Mouse (Mus musculus) MEL (cell line): ENCODE data around the gene Sipa1l2. TPM values are rescaled to one million over a fixed set of nuclear protein-coding genes. Genes with fewer than 3 reads are reported as not detected.

ENCODE experiments used
- DNase-seq: peaks from one replicate; pipeline ENCODE4 v3.0.0; 2011; ENCODE audit warnings: low read depth, low spot score
- H3K27ac ChIP-seq: 2 replicates; pipeline ENCODE4 v1.5.1; 2012; ENCODE audit warnings: low read depth, mild to moderate bottlenecking, control low read depth, low read length, moderate library complexity; ENCODE audit not compliant: control insufficient read depth
- H3K27me3 ChIP-seq, 2 experiments: fragments of 150-350 bp in 1 of 2; sonication (generic) in 1 of 2; 2 replicates each; pipeline ENCODE4 v1.6.1; 2012; ENCODE audit warnings: low read length in 2 of 2, mild to moderate bottlenecking in 2 of 2, improper control_type of control experiment in 1 of 2, moderate library complexity in 1 of 2; ENCODE audit not compliant: insufficient read depth in 2 of 2, control insufficient read depth in 1 of 2
- H3K36me3 ChIP-seq, 2 experiments: 2 replicates each; pipeline ENCODE4 v1.6.1; 2012 to 2014; ENCODE audit warnings: low read length in 2 of 2, improper control_type of control experiment in 1 of 2, inconsistent platforms in 1 of 2, mild to moderate bottlenecking in 1 of 2; ENCODE audit not compliant: insufficient read depth in 2 of 2, control insufficient read depth in 1 of 2
- H3K4me1 ChIP-seq, 2 experiments: fragments of 150-350 bp in 1 of 2; sonication (generic) in 1 of 2; 2 replicates each; pipeline ENCODE4 v1.6.1; 2012; ENCODE audit warnings: low read length in 2 of 2, improper control_type of control experiment in 1 of 2, mild to moderate bottlenecking in 1 of 2; ENCODE audit not compliant: insufficient read depth in 2 of 2, control insufficient read depth in 1 of 2
- H3K4me3 ChIP-seq, 2 experiments: fragments of 150-350 bp in 1 of 2; sonication (generic) in 1 of 2; 2 replicates each; pipeline ENCODE4 v1.5.1; 2012; ENCODE audit warnings: low read depth in 2 of 2, low read length in 2 of 2, mild to moderate bottlenecking in 2 of 2, moderate library complexity in 2 of 2, control low read depth in 1 of 2, improper control_type of control experiment in 1 of 2; ENCODE audit not compliant: control insufficient read depth in 1 of 2, insufficient read depth in 1 of 2
- H3K79me2 ChIP-seq: 2 replicates; pipeline ENCODE4 v1.6.1; 2012; ENCODE audit warnings: mild to moderate bottlenecking, low read length, moderate library complexity; ENCODE audit not compliant: control insufficient read depth, poor library complexity, insufficient read depth
- H3K9ac ChIP-seq: 2 replicates; pipeline ENCODE4 v1.6.1; 2012; ENCODE audit warnings: low read depth, mild to moderate bottlenecking, control low read depth, low read length, moderate library complexity; ENCODE audit not compliant: control insufficient read depth, poor library complexity, severe bottlenecking
- H3K9me3 ChIP-seq: fragments of 150-350 bp; sonication (generic); replicated peaks from 2 replicates; pipeline ENCODE4 v1.6.1; 2012; ENCODE audit warnings: mild to moderate bottlenecking, low read length, improper control_type of control experiment, moderate library complexity; ENCODE audit not compliant: insufficient read depth
- CHD1 ChIP-seq: IDR thresholded peaks from 2 replicates; pipeline ENCODE4 v1.6.1; 2012; ENCODE audit warnings: low read depth, mild to moderate bottlenecking, inconsistent platforms, low read length, improper control_type of control experiment
- CTCF ChIP-seq, 3 experiments: IDR thresholded peaks in 2 of 3; conservative IDR thresholded peaks in 1 of 3; 2 replicates each; pipeline ENCODE4 v1.5.1; 2011 to 2012; ENCODE audit warnings: low read length in 3 of 3, low read depth in 2 of 3, mild to moderate bottlenecking in 2 of 3, improper control_type of control experiment in 1 of 3, inconsistent platforms in 1 of 3, mixed read lengths in 1 of 3, moderate library complexity in 1 of 3; ENCODE audit not compliant: control insufficient read depth in 1 of 3, insufficient read depth in 1 of 3, poor library complexity in 1 of 3, severe bottlenecking in 1 of 3
- E2F4 ChIP-seq: IDR thresholded peaks from 2 replicates; pipeline ENCODE4 v1.6.1; 2011; ENCODE audit warnings: low read depth, low read length, improper control_type of control experiment, borderline replicate concordance
- ETS1 ChIP-seq: IDR thresholded peaks from 2 replicates; pipeline ENCODE4 v1.6.1; 2012; ENCODE audit warnings: low read depth, mild to moderate bottlenecking, inconsistent platforms, low read length, improper control_type of control experiment, moderate library complexity
- GATA1 ChIP-seq: IDR thresholded peaks from 2 replicates; pipeline ENCODE4 v1.6.1; 2011; ENCODE audit warnings: low read depth, low read length, improper control_type of control experiment
- JUND ChIP-seq: IDR thresholded peaks from 2 replicates; pipeline ENCODE4 v1.6.1; 2011; ENCODE audit warnings: low read depth, mild to moderate bottlenecking, improper control_type of control experiment, low read length
- MAX ChIP-seq: IDR thresholded peaks from 2 replicates; pipeline ENCODE4 v1.6.1; 2011; ENCODE audit warnings: low read length, improper control_type of control experiment
- MAZ ChIP-seq: IDR thresholded peaks from 2 replicates; pipeline ENCODE4 v1.6.1; 2012; ENCODE audit warnings: low read depth, mild to moderate bottlenecking, inconsistent platforms, low read length, improper control_type of control experiment
- MYB ChIP-seq: IDR thresholded peaks from 2 replicates; pipeline ENCODE4 v1.6.1; 2011; ENCODE audit warnings: mild to moderate bottlenecking, low read depth, low read length, improper control_type of control experiment
- MYC ChIP-seq: IDR thresholded peaks from 2 replicates; pipeline ENCODE4 v1.6.1; 2011; ENCODE audit warnings: low read depth, mild to moderate bottlenecking, low read length, improper control_type of control experiment, moderate library complexity
- NRF1 ChIP-seq: IDR thresholded peaks from 2 replicates; pipeline ENCODE4 v1.6.1; 2014; ENCODE audit warnings: low read depth, mild to moderate bottlenecking, inconsistent platforms, low read length, improper control_type of control experiment, moderate library complexity; ENCODE audit not compliant: poor library complexity, insufficient read depth, severe bottlenecking
- POLR2A ChIP-seq, 2 experiments: IDR thresholded peaks; 2 replicates each; pipeline ENCODE4 v1.6.1; 2011 to 2012; ENCODE audit warnings: low read length in 2 of 2, mild to moderate bottlenecking in 2 of 2, control low read depth in 1 of 2, improper control_type of control experiment in 1 of 2, low read depth in 1 of 2, moderate library complexity in 1 of 2; ENCODE audit not compliant: control insufficient read depth in 1 of 2, insufficient read depth in 1 of 2, poor library complexity in 1 of 2
- POLR2AphosphoS5 ChIP-seq: IDR thresholded peaks from 2 replicates; pipeline ENCODE4 v1.6.1; 2012; ENCODE audit warnings: low read depth, borderline replicate concordance, mild to moderate bottlenecking, inconsistent platforms, low read length, moderate library complexity, mixed read lengths
- RCOR1 ChIP-seq: IDR thresholded peaks from 2 replicates; pipeline ENCODE4 v1.6.1; 2012; ENCODE audit warnings: low read depth, mild to moderate bottlenecking, inconsistent platforms, low read length, improper control_type of control experiment
- SIN3A ChIP-seq: IDR thresholded peaks from 2 replicates; pipeline ENCODE4 v1.6.1; 2012; ENCODE audit warnings: low read length, improper control_type of control experiment, inconsistent platforms
- SMC3 ChIP-seq: IDR thresholded peaks from 2 replicates; pipeline ENCODE4 v1.6.1; 2011; ENCODE audit warnings: low read depth, low read length, improper control_type of control experiment
- TAL1 ChIP-seq: IDR thresholded peaks from 2 replicates; pipeline ENCODE4 v1.6.1; 2012; ENCODE audit warnings: mild to moderate bottlenecking, inconsistent platforms, low read length, moderate library complexity, mixed read lengths
- TBP ChIP-seq: IDR thresholded peaks from 2 replicates; pipeline ENCODE4 v1.8.0; 2011; ENCODE audit warnings: low read depth, low read length, improper control_type of control experiment
- USF2 ChIP-seq, 2 experiments: IDR thresholded peaks; 2 replicates each; pipeline ENCODE4 v1.6.1; 2011 to 2012; ENCODE audit warnings: improper control_type of control experiment in 2 of 2, low read length in 2 of 2, borderline replicate concordance in 1 of 2, inconsistent platforms in 1 of 2, low read depth in 1 of 2, mild to moderate bottlenecking in 1 of 2; ENCODE audit not compliant: insufficient read depth in 1 of 2
- ZC3H11A ChIP-seq: IDR thresholded peaks from 2 replicates; pipeline ENCODE4 v1.6.1; 2012; ENCODE audit warnings: low read depth, mild to moderate bottlenecking, inconsistent platforms, low read length, improper control_type of control experiment
- ZMIZ1 ChIP-seq: IDR thresholded peaks from 2 replicates; pipeline ENCODE4 v1.6.1; 2012; ENCODE audit warnings: low read depth, mild to moderate bottlenecking, inconsistent platforms, low read length, improper control_type of control experiment, moderate library complexity
- polyA plus RNA-seq, 2 experiments: library from polyadenylated mRNA; stranded (reverse) in 1 of 2; unstranded in 1 of 2; fragments of >175 nt in 1 of 2; fragments of >200 nt in 1 of 2; gene quantifications; 2 replicates each; pipeline versions ENCODE4 v1.2.1 to v1.2.4; 2012; ENCODE audit warnings: low replicate concordance in 2 of 2, low read depth in 1 of 2; ENCODE audit not compliant: insufficient read length in 2 of 2, insufficient read depth in 1 of 2, missing spikeins in 1 of 2
- total RNA-seq: library from RNA; depleted of rRNA; stranded (reverse); fragments of 300-350 nt; gene quantifications from 2 replicates; pipeline ENCODE4 v1.2.3, GENCODE M21; 2012

Gene Sipa1l2
- total and polyA plus RNA-seq, 3 experiments, result not detected

GRCm38 (mm10) chr8:125513935-125514334 lies 55.7 kb downstream of the Sipa1l2 start:
- Histone ChIP-seq H3K79me2 (no peaks in the 10 kb centered on the region), H3K27me3 (no peaks in the 10 kb centered on the region), H3K27ac (no peak overlapping the region), H3K4me3 (no peak overlapping the region), H3K9me3 (no peaks in the 10 kb centered on the region), H3K9ac (no peak overlapping the region), H3K4me1 (no peaks in the 10 kb centered on the region), H3K36me3 (no peaks in the 10 kb centered on the region)
- no peak for TF ChIP-seq NRF1
- no peak for TF ChIP-seq TBP
- TF ChIP-seq ZMIZ1, result no peak
- TF ChIP-seq CTCF (IDR thresholded peaks at IDR 0.05 in 2 of 3, conservative IDR thresholded peaks at IDR 0.05 in 1 of 3; ENCODE audit: control insufficient read depth in 1 of 3, insufficient read depth in 1 of 3, low read depth in 2 of 3, low read length in 3 of 3, poor library complexity in 1 of 3, severe bottlenecking in 1 of 3), result no peak
- no peak for TF ChIP-seq JUND
- no peak for TF ChIP-seq CHD1
- TF ChIP-seq POLR2AphosphoS5, result no peak
- TF ChIP-seq MAX, result no peak
- no peak for TF ChIP-seq SMC3
- TF ChIP-seq POLR2A (IDR thresholded peaks at IDR 0.05; ENCODE audit: control insufficient read depth in 1 of 2, insufficient read depth in 1 of 2, low read depth in 1 of 2, low read length in 2 of 2, poor library complexity in 1 of 2), result no peak
- TF ChIP-seq TAL1, result no peak
- no peak for TF ChIP-seq RCOR1
- no peak for TF ChIP-seq MYB
- TF ChIP-seq MYC, result no peak
- no peak for TF ChIP-seq USF2 (IDR thresholded peaks at IDR 0.05; ENCODE audit: borderline replicate concordance in 1 of 2, insufficient read depth in 1 of 2, low read depth in 1 of 2, low read length in 2 of 2)
- no peak for TF ChIP-seq ZC3H11A
- TF ChIP-seq E2F4, result no peak
- TF ChIP-seq MAZ, result no peak
- no peak for TF ChIP-seq GATA1
- no peak for DNase-seq

GRCm38 (mm10) chr8:125513242-125513866 lies 56.3 kb downstream of the Sipa1l2 start:
- H3K9me3 ChIP-seq, result no peaks in the 10 kb centered on the region
- H3K79me2 ChIP-seq, result no peaks in the 10 kb centered on the region
- TF ChIP-seq SIN3A (no peak), ETS1 (no peak)
- TF ChIP-seq, all 39 proteins: peak for 0
- no peak for DNase-seq
- Histone ChIP-seq H3K27me3 (no peaks in the 10 kb centered on the region), H3K36me3 (no peaks in the 10 kb centered on the region), H3K4me1 (no peaks in the 10 kb centered on the region), H3K27ac (no peak overlapping the region), H3K9ac (no peak overlapping the region), H3K4me3 (no peak overlapping the region)
